Mouse (Mus musculus) stomach, postnatal 0 days (tissue): ENCODE measurements around the gene Mecom. TPM values are rescaled to one million over a fixed set of nuclear protein-coding genes. Genes with fewer than 3 reads are reported as not detected.
A peak's percentile ranks its signal among the peaks of the same experiment; 100 is the strongest.

Source experiments
- ATAC-seq: fragments of 200-750 bp; cut with Nextera tagmentation; 2 replicates; pipeline ENCODE4 v1.8.0; 2017; ENCODE audit not compliant: low FRiP score, low TSS enrichment
- DNase-seq: peaks from one replicate; pipeline ENCODE4 v3.0.0-alpha.2; 2016; ENCODE audit warnings: low spot score
- H3K27ac ChIP-seq: fragments of 300-500 bp; sonication (generic); replicated peaks from 2 replicates; pipeline ENCODE4 v1.5.1; 2014; ENCODE audit warnings: mild to moderate bottlenecking, control low read depth
- H3K27me3 ChIP-seq: fragments of 300-500 bp; sonication (generic); 2 replicates; pipeline ENCODE4 v1.6.1; 2014; ENCODE audit warnings: low read length; ENCODE audit not compliant: control insufficient read depth, insufficient read depth
- H3K36me3 ChIP-seq: fragments of 300-500 bp; sonication (generic); 2 replicates; pipeline ENCODE4 v1.6.1; 2014; ENCODE audit warnings: low read length, mixed read lengths; ENCODE audit not compliant: control insufficient read depth, insufficient read depth
- H3K4me1 ChIP-seq: fragments of 300-500 bp; sonication (generic); replicated peaks from 2 replicates; pipeline ENCODE4 v1.6.1; 2014; ENCODE audit warnings: antibody characterized with exemption; ENCODE audit not compliant: control insufficient read depth, insufficient read depth
- H3K4me2 ChIP-seq: fragments of 300-500 bp; sonication (generic); replicated peaks from 2 replicates; pipeline ENCODE4 v1.6.1; 2014; ENCODE audit warnings: low read depth, mild to moderate bottlenecking, control low read depth, moderate library complexity
- H3K4me3 ChIP-seq: fragments of 300-500 bp; sonication (generic); 2 replicates; pipeline ENCODE4 v1.5.1; 2014; ENCODE audit warnings: low read depth, low read length, control low read depth
- H3K9ac ChIP-seq: fragments of 300-500 bp; sonication (generic); 2 replicates; pipeline ENCODE4 v1.6.1; 2014; ENCODE audit warnings: mild to moderate bottlenecking, low read length, control low read depth, mixed read lengths
- H3K9me3 ChIP-seq: fragments of 300-500 bp; sonication (generic); 2 replicates; pipeline ENCODE4 v1.6.1; 2016; ENCODE audit warnings: low read length; ENCODE audit not compliant: control insufficient read depth
- CTCF ChIP-seq: IDR thresholded peaks from 2 replicates; pipeline ENCODE4 v1.5.1; 2016; ENCODE audit warnings: antibody characterized with exemption, low read depth, mild to moderate bottlenecking, moderate library complexity
- EP300 ChIP-seq: optimal IDR thresholded peaks from 2 replicates; pipeline ENCODE3; 2016; ENCODE audit warnings: antibody characterized with exemption
- WGBS: fragments of 180-500 bp; shearing (Covaris S2); extraction: QIAGEN DNeasy Blood & Tissue Kit; methylation state at CpG from one replicate; pipeline ENCODE4 v1.1.7; 2014; 5-methylcytosine and 5-hydroxymethylcytosine counted together
- polyA plus RNA-seq: library from polyadenylated mRNA; unstranded; fragments of >200 nt; fragmentation: Nextera tagmentation; extraction: Ambion mirVana; gene quantifications from 2 replicates; pipeline ENCODE4 v1.2.1, GENCODE M21; 2015

Mecom gene
- polyA plus RNA-seq, 1 experiment from 2014 or later, result 25.7 TPM

DNA sequence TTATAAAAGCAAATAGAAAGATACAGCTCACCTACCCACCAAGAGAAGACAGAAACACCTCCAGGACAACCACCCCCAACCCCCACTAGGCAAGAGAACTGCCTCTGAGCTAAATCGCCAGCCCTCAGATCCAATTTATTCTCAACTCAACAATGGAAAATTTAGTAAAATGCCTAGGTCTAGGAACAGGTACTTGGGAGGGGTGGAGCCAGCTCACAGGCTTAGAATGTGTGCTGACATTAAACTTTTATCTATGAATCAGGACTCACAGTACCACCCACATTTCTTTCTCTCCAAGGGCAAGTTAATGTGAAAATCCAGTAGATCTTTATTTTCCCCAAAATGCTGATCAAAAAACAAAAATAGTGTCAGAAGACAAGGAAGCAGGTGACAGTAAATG is 533.5 kb downstream of the Mecom start:
- no peaks in the 10 kb centered on the region for H3K36me3 ChIP-seq
- no peak overlapping the region for H3K4me2 ChIP-seq
- no peak for TF ChIP-seq EP300
- no peak overlapping the region for H3K9ac ChIP-seq
- H3K9me3 ChIP-seq, result no peaks in the 10 kb centered on the region
- ATAC-seq, result no peak
- 56% methylated on average over 1 of the region's 1 CpGs for whole genome bisulfite sequencing
- no peaks in the 10 kb centered on the region for H3K4me1 ChIP-seq
- H3K27ac ChIP-seq, result no peak overlapping the region
- H3K4me3 ChIP-seq, result no peak overlapping the region
- no peaks in the 10 kb centered on the region for H3K27me3 ChIP-seq
- no peak for DNase-seq

DNA sequence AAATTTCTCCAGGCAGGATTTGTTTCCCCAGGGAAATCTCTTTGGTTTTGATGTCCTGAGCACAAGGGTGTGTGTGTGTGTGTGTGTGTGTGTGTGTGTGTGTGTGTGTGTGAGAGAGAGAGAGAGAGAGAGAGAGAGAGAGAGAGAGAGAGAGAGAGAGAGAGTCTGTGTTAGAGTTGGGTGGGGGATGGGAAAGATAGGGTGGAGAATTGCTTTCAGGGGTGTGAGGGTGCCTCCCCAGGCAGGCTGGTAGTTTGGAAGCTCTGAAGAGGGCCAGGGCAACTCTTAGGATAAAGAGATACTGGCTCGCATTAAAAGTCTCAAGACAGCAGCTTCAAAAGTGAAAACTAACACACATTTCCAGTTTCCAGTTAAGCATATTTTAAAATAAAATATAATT is 534.4 kb downstream of the Mecom start:
- WGBS, result 35% methylated on average over 1 of the region's 1 CpGs
- no peaks in the 10 kb centered on the region for H3K36me3 ChIP-seq
- no peaks in the 10 kb centered on the region for H3K27me3 ChIP-seq
- H3K4me3 ChIP-seq, result peak overlapping the region; percentile 72
- TF ChIP-seq EP300 (no peak), CTCF (no peak)
- no peaks in the 10 kb centered on the region for H3K9me3 ChIP-seq
- peak overlapping the region; percentile 94; the same call in 1 of the 2 replicates for H3K9ac ChIP-seq
- DNase-seq (no peak), ATAC-seq (no peak)
- peak overlapping the region; percentile 96 for H3K27ac ChIP-seq
- H3K4me2 ChIP-seq, result peak overlapping the region; percentile 85
- no peaks in the 10 kb centered on the region for H3K4me1 ChIP-seq

DNA sequence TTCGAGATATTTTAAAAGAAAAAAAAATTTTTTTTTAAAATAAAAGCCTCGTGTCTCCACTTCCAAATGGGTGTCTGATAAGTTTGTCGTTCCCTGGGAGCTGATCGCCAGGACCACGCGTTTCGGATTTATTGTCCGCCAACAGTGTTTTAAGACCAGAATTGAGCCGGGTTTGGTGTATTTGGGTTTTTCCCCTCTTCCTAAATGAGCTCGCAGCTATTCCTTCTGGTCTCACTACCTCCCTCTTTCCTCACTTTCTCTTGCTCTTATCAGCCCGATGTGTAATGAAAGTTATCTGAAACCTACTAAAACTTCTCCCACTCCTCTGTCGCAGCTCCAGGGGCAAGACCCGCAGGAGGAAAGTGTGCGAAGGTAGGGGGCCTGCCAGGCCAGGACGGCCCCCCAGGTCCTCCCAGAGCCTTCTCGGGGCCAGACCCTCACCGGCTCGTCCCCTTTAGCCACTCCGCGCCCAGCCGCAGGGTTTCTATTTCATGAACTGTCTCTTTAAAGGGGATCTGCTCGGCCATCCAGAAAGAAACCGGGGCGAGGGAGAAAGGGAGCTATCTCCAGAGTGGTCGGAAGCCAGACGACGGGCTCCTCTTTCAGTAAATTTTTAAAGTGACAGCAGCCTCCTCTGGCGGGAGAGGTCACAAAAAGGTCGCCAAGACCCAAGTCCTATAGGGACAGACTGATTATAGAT is 535.0 kb downstream of the Mecom start:
- TF ChIP-seq CTCF (no peak), EP300 (no peak)
- Histone ChIP-seq H3K4me1 (no peaks in the 10 kb centered on the region), H3K4me2 (peak overlapping the region; percentile 85), H3K27ac (peak overlapping the region; percentile 96), H3K27me3 (no peaks in the 10 kb centered on the region), H3K4me3 (peak overlapping the region; percentile 72), H3K36me3 (no peaks in the 10 kb centered on the region), H3K9ac (peak overlapping the region; percentile 94), H3K9me3 (no peaks in the 10 kb centered on the region)
- DNase-seq (peak; percentile 65), ATAC-seq (peak; percentile 41; the same call in 1 of the 2 replicates)
- WGBS, result under 1% methylated on average over 29 of the region's 29 CpGs

DNA sequence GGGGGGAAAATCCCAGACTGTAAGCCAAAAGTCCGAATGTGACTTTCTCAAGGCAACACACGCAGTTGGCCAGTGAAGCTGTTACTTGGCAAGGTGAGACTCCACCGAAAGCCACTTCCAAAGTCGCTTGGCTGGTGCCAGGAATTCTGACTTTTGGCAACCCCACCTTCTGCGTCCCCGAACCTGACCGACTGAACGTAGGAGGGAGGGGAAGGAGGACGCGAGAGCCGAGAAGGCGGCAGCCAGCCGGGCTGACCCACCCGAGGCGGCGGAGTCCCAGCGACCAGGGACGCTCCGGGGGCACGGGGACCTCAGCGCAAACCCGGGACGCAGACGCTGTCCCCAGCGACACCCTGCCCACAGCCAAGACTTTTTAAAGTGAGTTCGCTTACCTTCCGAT is 535.7 kb downstream of the Mecom start:
- ATAC-seq, result no peak

DNA sequence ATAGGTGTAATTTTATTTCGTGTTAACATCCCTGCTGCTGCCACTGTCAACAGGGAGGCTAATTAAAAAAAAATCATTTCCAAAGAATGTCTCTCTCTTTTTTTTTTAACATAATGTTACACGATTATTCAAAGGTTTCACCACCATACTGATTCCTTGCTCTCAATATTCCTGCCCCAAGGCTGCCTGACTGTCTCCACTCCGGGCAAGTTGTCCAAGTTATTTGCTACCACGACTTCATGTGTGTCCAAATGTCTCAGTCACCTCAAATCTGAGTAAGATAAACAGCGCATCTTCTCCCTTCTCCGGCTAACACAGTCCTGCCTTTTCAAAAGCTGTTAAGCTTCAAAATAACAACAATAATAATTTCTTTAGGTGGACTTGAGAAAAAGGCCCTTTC is 536.1 kb downstream of the Mecom start:
- peak overlapping the region; percentile 85 for H3K4me2 ChIP-seq
- peak overlapping the region; percentile 96 for H3K27ac ChIP-seq
- DNase-seq, result no peak
- peak overlapping the region; percentile 72 for H3K4me3 ChIP-seq
- H3K4me1 ChIP-seq, result no peaks in the 10 kb centered on the region
- no peak for TF ChIP-seq CTCF
- TF ChIP-seq EP300, result no peak
- peak overlapping the region; percentile 94 for H3K9ac ChIP-seq
- no peaks in the 10 kb centered on the region for H3K27me3 ChIP-seq
- H3K36me3 ChIP-seq, result no peaks in the 10 kb centered on the region
- no peaks in the 10 kb centered on the region for H3K9me3 ChIP-seq
- 20% methylated on average over 6 of the region's 6 CpGs for whole genome bisulfite sequencing
- ATAC-seq, result no peak

More for the DNA sequence above, 535.7 kb downstream of the Mecom start:
- no peaks in the 10 kb centered on the region for H3K36me3 ChIP-seq
- WGBS, result under 1% methylated on average over 27 of the region's 27 CpGs
- H3K9ac ChIP-seq, result peak overlapping the region; percentile 94
- peak overlapping the region; percentile 72 for H3K4me3 ChIP-seq
- H3K9me3 ChIP-seq, result no peaks in the 10 kb centered on the region
- peak overlapping the region; percentile 85 for H3K4me2 ChIP-seq
- peak overlapping the region; percentile 96 for H3K27ac ChIP-seq
- DNase-seq, result peak; percentile 51
- TF ChIP-seq EP300 (no peak), CTCF (no peak)
- no peaks in the 10 kb centered on the region for H3K4me1 ChIP-seq
- no peaks in the 10 kb centered on the region for H3K27me3 ChIP-seq

DNA sequence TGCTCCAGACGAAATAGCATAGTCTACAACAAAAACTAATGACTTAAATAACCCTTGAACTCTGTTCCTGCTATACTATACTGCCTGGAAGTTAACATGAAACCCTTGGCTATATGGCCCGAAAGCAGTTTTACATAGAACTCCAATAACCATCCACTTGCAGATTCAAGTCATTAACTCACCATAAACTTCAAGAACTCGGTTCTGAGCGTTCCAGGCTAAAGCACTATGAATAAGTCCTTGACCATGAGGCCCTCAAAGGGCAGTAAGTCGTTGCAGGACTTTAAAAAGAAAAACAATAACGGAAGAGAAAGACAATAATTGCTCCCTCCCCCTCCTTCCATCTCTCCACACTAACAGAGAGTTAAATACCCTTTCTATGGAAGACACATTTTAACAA is 536.9 kb downstream of the Mecom start:
- Histone ChIP-seq H3K27ac (peak overlapping the region; percentile 96; the same call in 1 of the 2 replicates), H3K36me3 (no peaks in the 10 kb centered on the region), H3K4me2 (peak overlapping the region; percentile 85), H3K4me1 (no peaks in the 10 kb centered on the region), H3K9me3 (no peaks in the 10 kb centered on the region), H3K9ac (peak overlapping the region; percentile 94), H3K4me3 (peak overlapping the region; percentile 72), H3K27me3 (no peaks in the 10 kb centered on the region)
- DNase-seq (no peak), ATAC-seq (no peak)
- TF ChIP-seq CTCF (no peak), EP300 (no peak)
- WGBS, result 49% methylated on average over 6 of the region's 6 CpGs
